Mouse (Mus musculus): ENCODE results near the gene Trim54.

- TF ChIP-seq CTCF (IDR thresholded peaks at IDR 0.05; ENCODE audit: low read depth) (no peak), EP300 (IDR thresholded peaks at IDR 0.05; ENCODE audit: low read depth) (no peak)
Measured at GRCm38 (mm10) chr5:31181183-31181770, 64.8 kb downstream of the Trim54 start.

Data from liver, postnatal 0 days (tissue).